Mouse (Mus musculus) hindbrain, postnatal 0 days (tissue): ENCODE measurements at regions not wholly inside any gene's neighbourhood (a gene's known extent, or its start where the extent isn't known, plus 50 kb on each side); places are given as distances from the start of the nearest gene placed in this dataset.

Source experiments
- ATAC-seq: fragments of 200-750 bp; cut with Nextera tagmentation; 2 replicates; pipeline ENCODE4 v1.8.0; 2017; ENCODE audit warnings: mild to moderate bottlenecking, moderate TSS enrichment, moderate library complexity
- DNase-seq: peaks from one replicate; pipeline ENCODE4 v3.0.0-alpha.2; 2015; ENCODE audit warnings: low spot score
- H3K27ac ChIP-seq: fragments of 300-500 bp; sonication (generic); 2 replicates; pipeline ENCODE4 v1.5.1; 2014; ENCODE audit warnings: mild to moderate bottlenecking
- H3K27me3 ChIP-seq: fragments of 300-500 bp; sonication (generic); 2 replicates; pipeline ENCODE4 v1.6.1; 2014; ENCODE audit warnings: low read length, mixed read lengths; ENCODE audit not compliant: insufficient read depth
- H3K36me3 ChIP-seq: fragments of 300-500 bp; sonication (generic); 2 replicates; pipeline ENCODE4 v1.6.1; 2014; ENCODE audit warnings: low read length, mixed read lengths; ENCODE audit not compliant: insufficient read depth
- H3K4me1 ChIP-seq: fragments of 300-500 bp; sonication (generic); 2 replicates; pipeline ENCODE4 v1.6.1; 2014; ENCODE audit warnings: antibody characterized with exemption, low read length, mixed read lengths; ENCODE audit not compliant: insufficient read depth
- H3K4me2 ChIP-seq: fragments of 300-500 bp; sonication (generic); 2 replicates; pipeline ENCODE4 v1.6.1; 2014; ENCODE audit warnings: low read depth, mild to moderate bottlenecking, low read length, moderate library complexity, mixed read lengths
- H3K4me3 ChIP-seq: fragments of 300-500 bp; sonication (generic); 2 replicates; pipeline ENCODE4 v1.5.1; 2014; ENCODE audit warnings: low read length
- H3K9ac ChIP-seq: fragments of 300-500 bp; sonication (generic); replicated peaks from 2 replicates; pipeline ENCODE4 v1.6.1; 2014; ENCODE audit warnings: mild to moderate bottlenecking, low read length, moderate library complexity, mixed read lengths
- H3K9me3 ChIP-seq: fragments of 300-500 bp; sonication (generic); 2 replicates; pipeline ENCODE4 v1.6.1; 2016; ENCODE audit warnings: low read length, mixed read lengths
- CTCF ChIP-seq: IDR thresholded peaks from 2 replicates; pipeline ENCODE4 v1.5.1; 2016; ENCODE audit warnings: antibody characterized with exemption, control low read depth, low read depth
- WGBS: fragments of 180-500 bp; shearing (Covaris S2); extraction: QIAGEN DNeasy Blood & Tissue Kit; methylation state at CpG from one replicate; pipeline ENCODE4 v1.1.7; 2014; 5-methylcytosine and 5-hydroxymethylcytosine counted together

GRCm38 (mm10) chr16:27586307-27586706 is 197.6 kb downstream of the Ccdc50 start:
- H3K27ac ChIP-seq: no peak overlapping the region
- H3K27me3 ChIP-seq: no peaks in the 10 kb centered on the region
- no peaks in the 10 kb centered on the region for H3K36me3 ChIP-seq
- 51% methylated on average over 7 of the region's 7 CpGs for WGBS
- H3K4me1 ChIP-seq: no peaks in the 10 kb centered on the region
- TF ChIP-seq CTCF: no peak
- H3K4me2 ChIP-seq: no peak overlapping the region
- H3K4me3 ChIP-seq: no peak overlapping the region
- no peaks in the 10 kb centered on the region for H3K9me3 ChIP-seq
- H3K9ac ChIP-seq: no peak overlapping the region
- ATAC-seq (no peak), DNase-seq (peak; percentile 6)

- Histone ChIP-seq H3K27me3 (no peaks in the 10 kb centered on the region), H3K4me2 (no peak overlapping the region), H3K9me3 (no peaks in the 10 kb centered on the region), H3K4me1 (no peaks in the 10 kb centered on the region), H3K9ac (no peak overlapping the region), H3K36me3 (no peaks in the 10 kb centered on the region), H3K27ac (no peak overlapping the region), H3K4me3 (no peak overlapping the region)
- DNase-seq (no peak), ATAC-seq (no peak)
- WGBS: 95% methylated on average over 3 of the region's 3 CpGs
- no peak for TF ChIP-seq CTCF
These were observed 220.7 kb downstream of the Ccdc50 start for GRCm38 (mm10) chr16:27609366-27609765.

GRCm38 (mm10) chr16:27641306-27641705 is 252.6 kb downstream of the Ccdc50 start:
- DNase-seq: peak; percentile 16
- Histone ChIP-seq H3K9me3 (no peaks in the 10 kb centered on the region), H3K27me3 (no peaks in the 10 kb centered on the region), H3K27ac (no peak overlapping the region), H3K9ac (no peak overlapping the region), H3K4me2 (no peak overlapping the region), H3K4me3 (no peak overlapping the region), H3K36me3 (no peaks in the 10 kb centered on the region), H3K4me1 (no peaks in the 10 kb centered on the region)
- 41% methylated on average over 2 of the region's 2 CpGs for WGBS
- no peak for ATAC-seq
- TF ChIP-seq CTCF: no peak

- no peaks in the 10 kb centered on the region for H3K27me3 ChIP-seq
- H3K4me1 ChIP-seq: no peaks in the 10 kb centered on the region
- WGBS: 39% methylated on average over 2 of the region's 2 CpGs
- peak; percentile 20 for DNase-seq
- H3K4me3 ChIP-seq: no peak overlapping the region
- H3K9me3 ChIP-seq: no peaks in the 10 kb centered on the region
- H3K27ac ChIP-seq: no peak overlapping the region
- TF ChIP-seq CTCF: no peak
- H3K36me3 ChIP-seq: no peaks in the 10 kb centered on the region
- no peak for ATAC-seq
- H3K4me2 ChIP-seq: no peak overlapping the region
- H3K9ac ChIP-seq: no peak overlapping the region
These were observed 289.6 kb downstream of the Ccdc50 start for GRCm38 (mm10) chr16:27678275-27678674.

GRCm38 (mm10) chr16:27682926-27683325 is 294.3 kb downstream of the Ccdc50 start:
- Histone ChIP-seq H3K4me2 (no peak overlapping the region), H3K4me1 (no peaks in the 10 kb centered on the region), H3K9ac (no peak overlapping the region), H3K4me3 (no peak overlapping the region), H3K36me3 (no peaks in the 10 kb centered on the region), H3K27ac (no peak overlapping the region), H3K27me3 (no peaks in the 10 kb centered on the region), H3K9me3 (no peaks in the 10 kb centered on the region)
- DNase-seq (no peak), ATAC-seq (no peak)
- 62% methylated on average over 3 of the region's 3 CpGs for WGBS
- no peak for TF ChIP-seq CTCF

- no peaks in the 10 kb centered on the region for H3K27me3 ChIP-seq
- no peaks in the 10 kb centered on the region for H3K9me3 ChIP-seq
- H3K9ac ChIP-seq: no peak overlapping the region
- 69% methylated on average over 3 of the region's 3 CpGs for WGBS
- ATAC-seq: no peak
- no peak for TF ChIP-seq CTCF
- H3K27ac ChIP-seq: no peak overlapping the region
- H3K4me3 ChIP-seq: no peak overlapping the region
- H3K36me3 ChIP-seq: no peaks in the 10 kb centered on the region
- peak; percentile 6 for DNase-seq
- H3K4me2 ChIP-seq: no peak overlapping the region
- H3K4me1 ChIP-seq: no peaks in the 10 kb centered on the region
These were observed 295.2 kb downstream of the Ccdc50 start for GRCm38 (mm10) chr16:27683826-27684225.

GRCm38 (mm10) chr16:27709946-27710345 is 321.3 kb downstream of the Ccdc50 start:
- TF ChIP-seq CTCF: no peak
- Histone ChIP-seq H3K9me3 (no peaks in the 10 kb centered on the region), H3K4me3 (no peak overlapping the region), H3K4me1 (no peaks in the 10 kb centered on the region), H3K9ac (no peak overlapping the region), H3K36me3 (no peaks in the 10 kb centered on the region), H3K27ac (no peak overlapping the region), H3K27me3 (no peaks in the 10 kb centered on the region), H3K4me2 (no peak overlapping the region)
- 74% methylated on average over 5 of the region's 5 CpGs for WGBS
- DNase-seq: no peak
- no peak for ATAC-seq
